Mouse (Mus musculus): Measurements from ENCODE around the gene Phf3.

DNA sequence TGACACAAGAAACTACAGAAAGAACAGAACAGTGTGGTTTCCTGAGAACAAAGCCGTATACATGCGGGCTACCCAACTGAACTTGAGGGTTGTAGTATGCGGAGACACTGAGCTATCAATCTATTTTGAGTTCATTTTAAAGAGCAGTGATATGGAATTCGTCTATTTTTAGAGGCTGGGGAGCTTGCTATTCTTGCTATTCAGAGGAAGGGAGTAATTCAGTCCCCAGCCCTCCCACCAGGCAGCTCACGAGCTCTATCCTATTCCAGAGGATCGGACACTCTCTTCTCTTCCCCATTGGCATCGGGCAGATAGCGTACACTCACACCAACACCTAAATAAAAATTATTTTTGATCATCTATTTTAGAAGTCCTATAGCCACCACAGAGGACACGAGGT lies 87.1 kb downstream of the Phf3 start:
- TF ChIP-seq CTCF (conservative IDR thresholded peaks at IDR 0.05; ENCODE audit: low read length) (no peak), NANOG (IDR thresholded peaks at IDR 0.05; ENCODE audit: borderline replicate concordance, low read length) (no peak)
